Mouse (Mus musculus): Measurements from ENCODE around the gene Osr1.

The Osr1 gene

GRCm38 (mm10) chr12:9569971-9570370 lies at the start of gene Osr1:
Gene Osr1 (plus strand): TSS chr12:9570116.
- Histone ChIP-seq H3K36me3 (ENCODE audit: insufficient read depth, low read length) (no peaks in the 10 kb centered on the region), H3K27me3 (ENCODE audit: insufficient read depth, low read length) (peaks cover 67% of the 10 kb centered on the region)
- TF ChIP-seq POU5F1 (IDR thresholded peaks at IDR 0.05; ENCODE audit: borderline replicate concordance, low read length) (no peak), CTCF (conservative IDR thresholded peaks at IDR 0.05; ENCODE audit: low read length) (peak; percentile 54)

GRCm38 (mm10) chr12:9550328-9550727 lies 19.6 kb upstream of the Osr1 start:
- no peaks in the 10 kb centered on the region for H3K4me1 ChIP-seq (replicated peaks; ENCODE audit: low read depth, low read length)
- H3K9me3 ChIP-seq (ENCODE audit: low read length): no peaks in the 10 kb centered on the region
- H3K27me3 ChIP-seq (ENCODE audit: insufficient read depth, low read length): no peaks in the 10 kb centered on the region
- TF ChIP-seq POU5F1 (IDR thresholded peaks at IDR 0.05; ENCODE audit: borderline replicate concordance, low read length) (no peak), NANOG (IDR thresholded peaks at IDR 0.05; ENCODE audit: borderline replicate concordance, low read length) (no peak), CTCF (conservative IDR thresholded peaks at IDR 0.05; ENCODE audit: low read length) (no peak)
- H3K4me3 ChIP-seq (replicated peaks; ENCODE audit: low read length): no peak overlapping the region
- H3K36me3 ChIP-seq (ENCODE audit: insufficient read depth, low read length): no peaks in the 10 kb centered on the region

More at GRCm38 (mm10) chr12:9569971-9570370, at the start of gene Osr1:
- Histone ChIP-seq H3K4me3 (replicated peaks; ENCODE audit: low read length) (no peak within 1 kb of the TSS), H3K4me1 (replicated peaks; ENCODE audit: low read depth, low read length) (peaks cover 29% of the 10 kb centered on the region), H3K9me3 (ENCODE audit: low read length) (no peaks in the 10 kb centered on the region)

GRCm38 (mm10) chr12:9564956-9565355 lies 5.0 kb upstream of the Osr1 start:
- Histone ChIP-seq H3K4me3 (replicated peaks; ENCODE audit: low read length) (no peak overlapping the region), H3K27me3 (ENCODE audit: insufficient read depth, low read length) (peaks cover 20% of the 10 kb centered on the region), H3K36me3 (ENCODE audit: insufficient read depth, low read length) (no peaks in the 10 kb centered on the region), H3K9me3 (ENCODE audit: low read length) (no peaks in the 10 kb centered on the region), H3K4me1 (replicated peaks; ENCODE audit: low read depth, low read length) (0 out of 2 replicates have a peak, but pooled peaks cover under 1% of the 10 kb centered on the region)
- TF ChIP-seq CTCF (conservative IDR thresholded peaks at IDR 0.05; ENCODE audit: low read length) (no peak), POU5F1 (IDR thresholded peaks at IDR 0.05; ENCODE audit: borderline replicate concordance, low read length) (no peak), NANOG (IDR thresholded peaks at IDR 0.05; ENCODE audit: borderline replicate concordance, low read length) (no peak)

- no peaks in the 10 kb centered on the region for H3K9me3 ChIP-seq (ENCODE audit: low read length)
- H3K27me3 ChIP-seq (ENCODE audit: insufficient read depth, low read length): peaks cover 73% of the 10 kb centered on the region
- no peak for TF ChIP-seq POU5F1 (IDR thresholded peaks at IDR 0.05; ENCODE audit: borderline replicate concordance, low read length)
- TF ChIP-seq CTCF (conservative IDR thresholded peaks at IDR 0.05; ENCODE audit: low read length): no peak
- no peak for TF ChIP-seq NANOG (IDR thresholded peaks at IDR 0.05; ENCODE audit: borderline replicate concordance, low read length)
These were observed 630 bp downstream of the Osr1 start for GRCm38 (mm10) chr12:9570496-9570995.

GRCm38 (mm10) chr12:9571276-9571940 lies 1.5 kb downstream of the Osr1 start:
- H3K4me3 ChIP-seq (replicated peaks; ENCODE audit: low read length): no peak overlapping the region
- H3K4me1 ChIP-seq (replicated peaks; ENCODE audit: low read depth, low read length): peaks cover 41% of the 10 kb centered on the region
- no peaks in the 10 kb centered on the region for H3K36me3 ChIP-seq (ENCODE audit: insufficient read depth, low read length)
- no peaks in the 10 kb centered on the region for H3K9me3 ChIP-seq (ENCODE audit: low read length)
- TF ChIP-seq NANOG (IDR thresholded peaks at IDR 0.05; ENCODE audit: borderline replicate concordance, low read length): no peak
- no peak for TF ChIP-seq POU5F1 (IDR thresholded peaks at IDR 0.05; ENCODE audit: borderline replicate concordance, low read length)
- TF ChIP-seq CTCF (conservative IDR thresholded peaks at IDR 0.05; ENCODE audit: low read length): no peak
- H3K27me3 ChIP-seq (ENCODE audit: insufficient read depth, low read length): peaks cover 81% of the 10 kb centered on the region

More at GRCm38 (mm10) chr12:9570496-9570995, 630 bp downstream of the Osr1 start:
- H3K36me3 ChIP-seq (ENCODE audit: insufficient read depth, low read length): no peaks in the 10 kb centered on the region
- H3K4me1 ChIP-seq (replicated peaks; ENCODE audit: low read depth, low read length): peaks cover 33% of the 10 kb centered on the region
- H3K4me3 ChIP-seq (replicated peaks; ENCODE audit: low read length): no peak overlapping the region

GRCm38 (mm10) chr12:9572022-9572421 lies 2.1 kb downstream of the Osr1 start:
- peaks cover 88% of the 10 kb centered on the region for H3K27me3 ChIP-seq (ENCODE audit: insufficient read depth, low read length)
- H3K4me1 ChIP-seq (replicated peaks; ENCODE audit: low read depth, low read length): peaks cover 41% of the 10 kb centered on the region
- no peaks in the 10 kb centered on the region for H3K36me3 ChIP-seq (ENCODE audit: insufficient read depth, low read length)
- TF ChIP-seq POU5F1 (IDR thresholded peaks at IDR 0.05; ENCODE audit: borderline replicate concordance, low read length) (no peak), NANOG (IDR thresholded peaks at IDR 0.05; ENCODE audit: borderline replicate concordance, low read length) (no peak), CTCF (conservative IDR thresholded peaks at IDR 0.05; ENCODE audit: low read length) (no peak)
- H3K4me3 ChIP-seq (replicated peaks; ENCODE audit: low read length): no peak overlapping the region
- no peaks in the 10 kb centered on the region for H3K9me3 ChIP-seq (ENCODE audit: low read length)

- H3K4me1 ChIP-seq (replicated peaks; ENCODE audit: low read depth, low read length): peaks cover 41% of the 10 kb centered on the region
- no peaks in the 10 kb centered on the region for H3K36me3 ChIP-seq (ENCODE audit: insufficient read depth, low read length)
- H3K27me3 ChIP-seq (ENCODE audit: insufficient read depth, low read length): peaks cover 97% of the 10 kb centered on the region
- no peaks in the 10 kb centered on the region for H3K9me3 ChIP-seq (ENCODE audit: low read length)
- TF ChIP-seq CTCF (conservative IDR thresholded peaks at IDR 0.05; ENCODE audit: low read length) (no peak), POU5F1 (IDR thresholded peaks at IDR 0.05; ENCODE audit: borderline replicate concordance, low read length) (no peak), NANOG (IDR thresholded peaks at IDR 0.05; ENCODE audit: borderline replicate concordance, low read length) (no peak)
- H3K4me3 ChIP-seq (replicated peaks; ENCODE audit: low read length): no peak overlapping the region
These were observed 3.8 kb downstream of the Osr1 start for GRCm38 (mm10) chr12:9573682-9574081.

GRCm38 (mm10) chr12:9574244-9574871 lies 4.4 kb downstream of the Osr1 start:
- TF ChIP-seq POU5F1 (IDR thresholded peaks at IDR 0.05; ENCODE audit: borderline replicate concordance, low read length): no peak
- Histone ChIP-seq H3K9me3 (ENCODE audit: low read length) (no peaks in the 10 kb centered on the region), H3K27me3 (ENCODE audit: insufficient read depth, low read length) (peaks cover 97% of the 10 kb centered on the region)

More at GRCm38 (mm10) chr12:9574244-9574871, 4.4 kb downstream of the Osr1 start:
- Histone ChIP-seq H3K4me3 (replicated peaks; ENCODE audit: low read length) (peak overlapping the region; percentile 54), H3K4me1 (replicated peaks; ENCODE audit: low read depth, low read length) (peaks cover 46% of the 10 kb centered on the region), H3K36me3 (ENCODE audit: insufficient read depth, low read length) (no peaks in the 10 kb centered on the region)
